Mouse (Mus musculus): ENCODE results near the gene Cfap43. TPM values are rescaled to one million over a fixed set of nuclear protein-coding genes. Genes with fewer than 3 reads are reported as not detected.
"Not testable (repeated sequence)": the region's sequence is repeated elsewhere in the genome, so short reads cannot be mapped to it uniquely, and the experiment has no call there.

The Cfap43 gene
- polyA plus RNA-seq, 2 experiments from 2014 or later: 0.10 to 0.75 TPM

DNA sequence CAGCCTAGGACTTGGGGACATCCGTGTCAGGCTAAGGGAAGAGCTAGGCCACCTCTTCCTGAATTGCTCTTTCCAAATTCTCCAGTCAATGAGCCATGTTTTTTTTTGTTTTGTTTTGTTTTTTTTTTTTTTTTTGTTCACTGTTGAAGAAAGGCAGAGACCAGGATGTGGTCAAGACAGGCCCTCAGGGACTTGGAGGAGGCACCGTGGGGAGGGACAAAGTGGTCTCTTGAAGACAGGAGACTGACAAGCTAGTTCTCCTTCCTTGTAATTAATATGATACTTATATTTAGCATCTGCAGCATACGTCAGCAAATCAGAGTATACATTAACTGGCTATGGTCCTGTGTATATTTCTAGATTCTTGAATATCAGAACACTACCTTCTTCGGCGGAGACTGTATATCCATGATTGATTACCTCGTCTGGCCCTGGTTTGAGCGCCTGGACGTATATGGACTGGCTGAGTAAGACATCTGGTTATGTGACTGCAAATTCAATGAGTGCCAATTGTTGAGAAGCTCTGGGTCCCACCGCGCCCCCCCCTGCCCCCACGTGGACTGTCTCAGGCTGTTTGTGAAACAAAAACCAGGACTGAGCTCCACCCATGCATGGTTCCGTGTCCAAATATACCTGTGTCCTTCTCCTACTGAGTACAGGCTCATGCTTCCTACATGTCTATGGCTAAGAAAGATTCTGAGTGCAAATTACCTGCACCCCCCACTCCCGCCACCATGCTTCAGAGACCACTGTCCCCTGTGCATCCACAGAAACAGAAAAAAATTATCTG, 34.6 kb downstream of the Cfap43 start:
- no peak for ATAC-seq

DNA sequence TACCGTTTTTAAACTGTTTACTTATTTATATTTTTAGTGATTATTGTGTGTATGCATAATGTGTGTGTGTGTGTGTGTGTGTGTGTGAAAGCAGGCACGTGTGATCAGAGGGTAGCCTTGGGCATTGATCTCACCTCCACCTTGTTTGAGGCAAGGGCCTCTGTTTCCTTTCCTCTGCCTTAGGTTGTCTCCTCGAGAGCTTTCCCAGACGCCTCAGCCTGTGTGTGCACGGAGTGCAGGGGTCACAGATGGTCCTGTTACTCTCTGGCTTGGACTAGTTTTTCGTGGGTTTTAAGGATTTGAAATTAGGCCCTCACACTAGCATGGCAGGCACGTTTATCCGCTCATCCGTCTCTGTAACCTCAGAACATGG, 36.2 kb downstream of the Cfap43 start:
- ATAC-seq: no peak

DNA sequence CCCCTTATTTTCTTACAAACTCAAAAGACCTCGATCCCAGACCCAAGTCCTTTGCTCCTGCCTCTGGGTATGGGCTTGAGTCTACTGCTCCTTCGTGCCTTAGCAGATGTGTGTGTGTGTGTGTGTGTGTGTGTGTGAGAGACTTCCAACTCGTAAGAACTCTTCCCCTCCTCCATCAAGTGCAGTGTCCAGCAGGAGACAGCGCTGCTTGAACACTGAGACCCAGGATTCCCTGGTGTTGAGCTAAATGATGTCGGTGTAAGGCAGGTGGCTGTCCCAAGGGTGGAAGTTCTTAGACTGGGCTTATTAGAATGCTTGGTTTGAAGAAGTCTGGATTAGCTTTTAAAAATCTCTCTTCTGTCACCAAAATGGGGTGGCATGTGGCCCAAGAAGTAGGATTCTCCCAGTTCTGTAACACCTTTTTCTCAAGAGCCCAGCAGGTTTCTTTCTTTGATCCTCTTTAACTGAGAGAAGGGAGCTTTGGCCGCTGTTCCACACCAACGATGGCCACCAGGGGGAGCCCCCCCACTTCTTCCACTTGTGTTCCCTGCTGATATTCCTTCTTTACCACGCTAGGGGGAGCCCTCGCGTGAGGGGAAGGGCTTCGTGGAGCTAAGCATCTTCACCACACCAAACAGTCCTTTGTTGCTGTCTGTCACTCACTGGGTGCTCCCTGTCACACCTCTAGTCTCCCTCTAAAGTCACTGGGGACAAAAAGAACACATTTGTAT, 36.8 kb downstream of the Cfap43 start:
- peak; percentile 83 for ATAC-seq

DNA sequence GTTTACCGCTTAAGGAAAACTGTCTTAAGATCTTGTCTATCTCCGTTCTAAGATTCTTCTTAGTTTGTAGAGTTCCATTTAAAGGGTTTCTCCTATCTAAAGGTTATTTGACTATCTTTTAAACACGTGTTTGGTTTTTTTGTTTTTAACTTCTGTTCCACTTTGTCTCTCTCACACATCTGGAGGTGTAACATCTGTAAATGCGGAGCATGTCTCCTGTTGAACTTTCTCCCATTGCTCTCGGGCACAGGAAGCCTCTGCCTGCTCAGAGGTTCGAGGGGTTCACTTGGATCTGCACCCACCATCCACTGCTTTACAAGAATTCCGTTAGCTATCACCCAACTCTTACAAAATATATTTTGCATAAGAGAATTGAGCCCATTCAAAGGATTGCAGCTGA, 37.5 kb downstream of the Cfap43 start:
- no peak for ATAC-seq

DNA sequence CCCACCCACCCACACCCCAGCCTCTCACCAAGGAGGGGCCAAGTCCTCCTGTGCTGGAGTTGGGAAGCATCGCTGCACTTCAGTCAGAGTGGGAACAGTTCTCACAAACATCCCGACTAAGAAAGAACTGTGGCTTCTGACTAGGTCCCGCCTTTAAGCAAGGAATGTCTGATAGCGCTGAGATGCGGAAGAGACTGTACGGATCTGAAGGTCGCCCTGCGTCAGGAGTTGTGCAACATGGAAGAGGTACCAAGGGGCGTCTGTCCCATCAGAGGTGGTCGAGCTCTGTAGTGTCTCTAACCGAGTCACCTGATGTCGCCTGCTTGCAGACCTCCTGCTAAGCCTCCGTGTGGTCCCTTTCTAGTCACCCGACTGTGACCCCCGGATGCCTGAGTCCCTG, 42.8 kb downstream of the Cfap43 start:
- ATAC-seq: no peak

DNA sequence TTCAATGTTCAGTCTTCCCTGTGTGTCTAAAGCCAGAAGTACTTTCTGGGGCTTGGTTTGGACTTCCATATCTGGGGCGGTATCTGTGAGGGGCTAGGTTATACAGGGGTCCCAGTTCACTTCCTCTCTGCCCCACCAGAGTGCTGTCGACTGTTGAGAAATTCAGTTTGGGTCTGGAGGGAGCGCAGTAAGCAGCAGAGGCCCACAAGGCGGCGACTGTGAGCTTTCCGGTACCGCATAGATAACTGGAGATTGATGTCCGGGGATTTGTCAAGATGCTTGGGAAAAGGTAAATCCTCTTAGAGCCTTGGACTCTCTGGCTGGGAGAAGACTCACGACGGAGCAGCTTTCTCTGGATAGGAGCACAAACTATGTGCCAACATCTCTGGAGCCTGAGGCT, 47.6 kb downstream of the Cfap43 start:
- ATAC-seq: no peak

DNA sequence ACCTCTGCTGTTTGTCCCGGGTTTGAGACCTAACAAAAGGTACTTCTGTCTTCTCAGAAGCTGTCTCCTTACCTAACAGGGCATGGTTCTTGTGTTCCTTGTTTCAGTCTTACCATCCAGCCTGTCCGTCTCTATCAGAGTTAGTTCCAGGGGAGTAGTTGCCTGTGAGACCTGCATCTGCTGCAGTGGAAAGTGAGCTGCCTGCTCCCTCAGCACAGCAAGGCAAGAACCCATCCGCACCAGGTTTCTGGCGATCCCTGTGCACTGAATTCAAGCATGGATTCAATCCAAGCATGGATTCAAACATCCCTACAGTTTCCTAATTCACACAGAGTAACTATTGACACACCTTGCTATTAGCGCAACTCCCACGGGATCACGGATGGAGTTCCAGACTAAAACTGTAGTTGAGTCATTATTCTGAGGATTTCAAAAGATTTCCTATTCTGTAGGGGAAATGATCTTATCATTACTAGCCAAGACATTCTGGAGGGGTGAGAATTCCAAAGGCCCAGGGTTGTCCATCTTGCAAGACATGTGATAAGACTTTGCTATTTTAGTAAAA, 48.9 kb downstream of the Cfap43 start:
- ATAC-seq: no peak

DNA sequence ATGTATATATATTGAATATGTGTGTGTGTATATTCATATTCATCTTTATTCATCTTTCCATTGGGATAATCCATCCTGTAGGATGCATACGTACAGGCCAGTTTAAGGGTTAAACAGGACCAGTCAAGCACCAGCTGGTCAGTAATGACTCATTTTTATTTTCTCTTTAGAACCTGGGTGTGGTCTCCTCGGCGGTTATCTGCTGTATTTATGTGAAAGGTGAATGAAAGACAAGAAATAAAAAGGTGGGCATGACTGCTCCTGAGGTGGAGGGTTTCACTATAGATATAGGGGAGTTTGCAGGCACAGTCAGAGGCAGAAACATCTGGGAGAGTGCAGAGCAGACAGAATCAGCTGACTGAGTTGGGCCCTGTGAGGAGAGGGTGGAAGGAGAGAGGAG, 49.6 kb downstream of the Cfap43 start:
- no peak for ATAC-seq

DNA sequence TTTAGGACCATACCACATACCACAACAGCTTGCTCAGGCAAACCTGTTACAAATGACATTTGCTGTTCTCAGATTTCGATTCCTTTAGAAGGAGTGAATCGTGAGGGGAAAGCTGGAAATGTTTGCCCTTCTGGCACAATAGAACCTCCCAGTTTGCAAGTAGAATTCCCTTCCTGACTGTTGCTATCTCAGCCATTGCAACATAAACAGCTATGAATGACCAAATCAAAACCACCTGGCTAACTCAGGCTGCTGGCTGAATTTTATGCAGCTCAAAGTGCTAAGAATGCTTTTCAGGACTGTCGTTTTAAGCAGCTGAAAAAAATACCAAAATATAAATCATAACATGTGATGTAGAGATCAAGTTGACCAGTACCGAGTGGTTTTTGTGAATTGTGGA, 50.1 kb downstream of the Cfap43 start:
- no peak for ATAC-seq

DNA sequence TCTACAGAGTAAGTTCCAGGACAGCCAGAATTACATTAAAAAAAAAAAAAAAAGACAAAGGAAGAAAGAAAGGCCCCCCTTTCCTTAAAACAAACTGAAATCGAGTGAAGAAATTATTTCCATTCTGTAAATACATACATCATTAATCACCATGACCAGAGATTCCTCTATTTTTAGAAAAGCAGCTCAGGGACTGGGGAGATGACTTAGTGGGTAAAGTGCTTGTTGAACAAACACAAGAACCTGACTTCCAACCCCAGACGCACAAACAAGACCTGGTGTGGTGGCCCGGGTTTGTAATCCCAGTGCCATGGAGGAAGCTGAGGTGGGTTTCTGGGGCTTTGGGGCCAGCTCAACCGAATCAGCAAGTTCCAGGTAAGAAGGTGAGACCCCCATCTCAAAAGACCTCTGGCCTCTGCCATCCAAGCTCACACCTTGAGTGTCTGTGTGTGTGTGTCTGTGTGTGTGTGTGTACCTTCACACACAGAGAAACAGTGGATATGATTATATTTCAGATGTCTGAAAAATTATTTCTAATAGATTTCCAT, 51.4 kb downstream of the Cfap43 start:
- ATAC-seq: no peak

DNA sequence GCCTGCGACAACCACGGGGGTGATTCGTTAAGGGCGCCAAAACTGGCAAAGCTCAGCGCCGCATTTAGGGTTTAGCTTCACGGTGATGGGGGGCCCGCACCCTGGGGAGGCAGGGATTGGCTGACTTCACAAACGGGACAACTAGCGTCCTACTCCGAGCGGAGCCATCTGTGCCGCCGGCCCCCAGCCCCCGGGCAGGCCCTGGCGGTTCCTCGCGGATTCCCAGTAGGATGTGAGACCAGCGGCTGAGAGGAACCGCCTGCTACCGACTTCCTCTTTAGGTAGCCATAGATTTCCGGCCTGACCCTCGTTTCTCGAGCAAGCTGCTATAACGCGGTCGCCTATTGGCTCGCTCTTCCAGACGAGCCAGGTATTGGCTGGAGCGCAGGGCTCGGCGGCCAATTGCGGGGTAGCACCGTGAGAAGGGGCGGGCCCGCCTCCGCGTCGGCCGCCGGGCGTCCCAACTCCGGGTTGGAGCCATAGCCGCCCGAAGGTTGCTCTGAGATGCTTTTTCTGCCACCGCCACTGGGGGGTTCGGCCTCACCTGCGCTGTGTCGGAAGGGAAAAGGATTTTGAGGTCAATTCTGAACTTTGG, 53.6 kb downstream of the Cfap43 start, which contains the start of gene Gsto2:
Gsto2 (plus strand) TSS at position 182 of the 595 bp plus-strand sequence.
- ATAC-seq: peak; percentile 99

DNA sequence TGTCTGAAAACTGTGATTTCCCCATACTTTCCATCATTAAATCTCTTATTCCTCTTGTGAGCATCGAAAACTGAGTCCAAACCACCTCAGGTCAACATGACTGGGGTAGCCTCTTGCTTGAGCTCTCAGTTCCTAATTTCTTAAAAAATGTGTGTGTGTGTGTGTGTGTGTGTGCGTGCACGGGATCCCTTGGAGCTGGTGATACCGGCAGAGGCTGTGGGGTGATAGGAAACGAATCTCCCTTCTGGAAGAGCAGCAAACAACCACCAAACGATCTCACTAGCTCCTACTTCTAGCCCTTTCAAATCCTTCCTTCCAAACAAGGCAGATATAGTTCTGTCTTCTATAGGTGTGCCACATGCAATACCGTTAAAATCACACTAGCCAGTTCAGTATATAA, 54.4 kb downstream of the Cfap43 start:
- ATAC-seq: no peak

DNA sequence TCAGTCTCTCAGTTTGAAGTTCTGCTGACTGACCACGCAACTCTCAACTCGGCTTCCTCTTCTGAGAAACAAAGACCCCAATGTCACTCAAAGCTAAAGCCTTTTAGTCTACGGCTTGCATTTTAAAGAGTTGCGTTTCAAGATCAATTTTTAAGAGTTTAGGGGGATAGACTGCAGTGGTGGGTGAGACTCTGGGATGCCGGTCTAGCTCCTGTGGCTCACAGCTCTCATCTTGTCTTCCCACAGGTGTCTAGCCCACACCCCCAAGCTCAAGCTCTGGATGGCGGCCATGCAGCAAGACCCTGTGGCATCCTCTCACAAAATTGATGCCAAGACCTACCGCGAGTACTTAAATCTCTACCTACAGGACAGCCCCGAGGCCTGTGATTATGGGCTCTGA, 55.0 kb downstream of the Cfap43 start:
- no peak for ATAC-seq

DNA sequence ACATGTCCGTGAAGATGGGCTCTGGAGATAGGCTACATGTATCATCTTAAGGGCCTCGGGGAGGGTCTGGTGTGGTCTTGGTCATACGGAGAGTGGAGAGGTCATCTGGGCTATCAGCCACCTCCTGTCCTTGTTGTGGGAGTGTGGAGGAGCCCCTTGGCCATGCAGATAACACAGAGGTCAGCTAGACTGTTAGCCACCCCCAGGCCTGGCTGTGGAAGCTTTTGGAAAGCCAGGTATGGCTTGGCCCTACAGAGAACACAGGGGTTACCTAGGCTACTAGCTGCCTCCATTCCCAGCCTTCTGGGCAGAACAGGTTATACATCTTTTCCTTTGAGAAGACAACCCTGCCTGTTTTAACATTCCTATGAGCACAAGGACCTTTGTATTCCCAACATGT, 56.5 kb downstream of the Cfap43 start:
- no peak for ATAC-seq

DNA sequence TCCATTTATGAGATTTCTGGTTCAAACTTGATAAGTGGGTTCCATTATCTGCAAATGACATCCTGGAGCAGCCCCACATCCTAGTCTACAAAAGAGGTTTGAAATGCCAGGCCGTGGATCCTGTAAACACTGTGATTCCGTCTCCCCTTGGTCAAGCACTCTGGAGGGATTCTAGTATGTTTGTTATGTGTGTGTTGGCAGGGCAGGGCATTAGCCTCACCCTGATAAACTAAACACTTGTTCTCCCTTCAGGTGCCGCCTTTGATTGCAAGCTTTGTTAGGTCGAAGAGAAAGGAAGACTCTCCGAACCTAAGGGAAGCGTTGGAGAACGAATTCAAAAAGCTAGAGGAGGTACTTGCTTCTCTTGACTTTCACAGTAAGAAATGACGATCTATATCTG, 59.9 kb downstream of the Cfap43 start:
- ATAC-seq: no peak

DNA sequence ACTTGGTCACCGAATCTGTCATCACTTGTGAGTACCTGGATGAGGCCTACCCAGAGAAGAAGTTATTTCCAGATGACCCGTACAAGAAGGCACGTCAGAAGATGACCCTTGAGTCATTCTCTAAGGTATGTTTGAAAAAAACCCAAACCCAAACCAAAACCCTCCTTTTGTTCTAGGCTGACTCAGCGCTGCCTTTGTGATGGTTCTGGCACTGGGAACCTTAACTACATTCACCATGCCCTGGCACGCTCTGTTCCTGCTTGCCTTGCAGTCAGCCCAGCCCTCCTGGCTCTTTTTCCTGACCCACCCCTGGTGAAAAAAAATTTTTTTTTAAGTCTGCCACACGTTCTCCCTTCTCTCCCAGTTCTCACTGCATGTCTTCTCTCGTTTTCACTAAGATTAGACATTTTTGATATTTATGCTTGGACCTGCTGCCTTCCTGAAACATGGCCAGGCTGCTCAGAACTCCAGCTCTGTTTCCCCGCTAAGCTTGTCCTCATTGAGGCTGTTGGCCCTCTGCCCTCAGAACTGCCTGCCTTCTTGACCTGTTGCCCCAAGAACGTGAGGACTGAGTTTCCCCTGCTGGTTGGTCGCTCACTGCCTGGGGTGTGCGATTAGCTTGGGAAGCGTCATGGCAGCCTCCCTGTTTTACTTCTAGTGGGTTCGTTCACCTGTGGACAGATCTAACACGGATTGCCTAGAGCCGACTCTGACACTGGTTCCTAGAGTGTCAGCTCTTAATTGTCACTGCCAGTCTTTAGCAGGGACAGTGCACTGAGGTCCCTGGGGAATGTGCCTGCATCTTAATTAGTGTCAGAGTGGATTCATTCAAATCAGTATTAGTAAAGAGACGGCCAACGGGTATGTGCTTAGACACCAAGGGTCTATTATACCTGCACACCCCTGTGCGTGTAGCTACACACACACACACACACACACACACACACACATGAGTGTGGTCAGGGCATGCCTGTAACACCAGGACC, 60.8 kb downstream of the Cfap43 start:
- ATAC-seq: no peak

DNA sequence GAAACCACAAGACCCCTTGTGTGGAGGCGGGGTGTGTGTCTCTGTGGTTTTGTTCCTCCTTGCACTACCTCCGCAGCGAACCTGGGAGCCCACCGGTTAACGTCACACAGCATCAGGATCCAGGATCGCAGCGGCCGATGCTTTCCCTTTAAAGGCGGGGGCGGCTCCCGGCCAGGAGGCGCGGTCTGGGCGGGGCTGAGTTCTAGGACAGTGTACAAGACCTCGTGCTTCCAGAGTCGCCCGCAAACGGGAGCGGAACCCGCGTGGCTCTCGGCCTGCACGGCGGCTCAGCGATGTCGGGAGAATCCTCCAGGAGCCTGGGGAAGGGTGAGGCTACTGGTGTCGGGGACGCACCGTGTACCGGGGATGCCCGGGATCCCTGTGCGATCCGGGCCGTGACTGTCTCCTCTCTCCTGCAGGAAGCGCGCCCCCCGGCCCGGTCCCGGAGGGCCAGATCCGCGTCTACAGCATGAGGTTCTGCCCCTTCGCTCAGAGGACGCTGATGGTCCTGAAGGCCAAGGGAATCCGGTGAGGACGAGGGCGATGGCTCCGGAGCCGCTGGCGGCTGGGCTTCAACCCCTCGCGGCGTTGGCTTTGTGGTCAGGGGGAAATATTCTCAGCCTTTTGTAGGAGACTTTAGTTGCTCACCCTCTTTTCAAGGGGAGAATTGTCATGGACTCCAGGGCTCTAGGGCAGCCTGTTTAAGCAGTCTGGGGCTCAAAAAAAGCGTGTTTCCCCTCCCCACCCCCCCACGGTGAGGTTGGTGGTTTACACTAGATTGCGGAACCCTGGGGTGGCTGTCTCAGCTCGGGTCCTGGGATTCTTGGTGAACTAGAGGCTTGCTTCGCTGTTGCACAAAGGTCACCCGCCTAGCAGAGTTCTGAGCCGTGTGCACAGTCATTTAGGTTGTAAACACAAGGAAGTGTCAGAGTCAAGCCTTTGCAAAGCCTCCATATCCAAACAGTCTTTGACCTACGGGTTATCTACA, 64.0 kb downstream of the Cfap43 start, which contains the start of gene Gsto1:
Gsto1 (plus strand) TSS at position 175 of the 988 bp plus-strand sequence.
- ATAC-seq: peak; percentile 85

DNA sequence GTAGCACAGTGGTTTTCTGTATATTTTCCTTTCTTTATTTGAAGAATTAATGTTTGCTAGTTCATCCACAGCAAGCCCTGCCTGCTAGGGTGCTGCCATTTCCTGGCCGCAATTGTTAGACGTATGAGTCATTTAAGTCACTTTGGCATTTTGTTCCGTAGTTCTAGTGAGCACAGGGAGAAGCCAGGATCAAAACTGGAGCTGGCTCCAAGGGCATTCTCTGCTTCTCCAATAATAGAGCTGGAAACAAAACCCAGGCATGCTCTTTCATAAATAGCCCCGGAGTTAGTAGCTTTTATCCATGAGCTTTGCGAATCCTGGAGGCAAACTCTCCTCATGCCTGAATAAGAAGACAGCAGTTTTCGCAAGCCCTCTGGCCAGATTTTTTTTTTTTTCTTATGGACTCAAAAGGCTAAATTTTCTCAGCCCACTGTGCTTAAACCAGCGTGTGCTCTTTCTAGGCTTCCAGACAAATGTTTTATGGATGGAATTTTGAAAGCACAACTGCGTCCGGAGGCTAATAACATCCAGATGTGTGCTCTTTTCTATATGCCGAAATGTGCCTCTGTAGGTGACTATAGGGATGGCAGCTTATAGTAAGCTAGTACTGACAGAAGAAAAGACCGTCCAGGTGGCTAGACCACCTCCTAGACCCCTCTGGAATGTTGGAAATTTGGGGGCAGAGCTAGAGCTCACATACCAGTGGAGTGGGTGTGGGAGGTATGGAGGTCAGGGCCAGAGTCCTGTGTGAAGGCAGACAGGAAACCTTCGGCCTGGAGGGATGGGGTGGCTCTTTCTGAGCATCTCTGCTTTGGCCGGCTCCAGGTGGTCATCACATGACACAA, 64.9 kb downstream of the Cfap43 start:
- peak; percentile 44 for ATAC-seq

DNA sequence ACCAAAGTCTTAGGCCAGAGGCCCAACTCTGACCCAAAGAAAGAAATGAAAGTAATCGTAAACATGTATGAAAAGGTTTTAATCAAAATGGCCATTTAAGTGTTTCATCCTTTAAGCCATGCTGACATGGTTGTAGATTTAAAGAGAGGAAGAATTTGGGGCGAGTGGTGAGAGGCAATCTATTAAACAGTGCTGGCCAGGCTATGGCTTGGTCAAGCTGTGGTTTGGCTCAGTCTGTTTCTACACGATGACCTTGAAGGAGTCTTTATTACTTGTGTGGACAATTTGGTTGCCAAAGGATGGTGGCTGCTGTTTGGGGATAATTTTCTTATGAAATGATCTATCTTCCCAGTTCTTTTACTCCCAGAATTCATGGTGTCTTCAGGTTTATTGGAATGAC, 66.0 kb downstream of the Cfap43 start:
- no peak for ATAC-seq

DNA sequence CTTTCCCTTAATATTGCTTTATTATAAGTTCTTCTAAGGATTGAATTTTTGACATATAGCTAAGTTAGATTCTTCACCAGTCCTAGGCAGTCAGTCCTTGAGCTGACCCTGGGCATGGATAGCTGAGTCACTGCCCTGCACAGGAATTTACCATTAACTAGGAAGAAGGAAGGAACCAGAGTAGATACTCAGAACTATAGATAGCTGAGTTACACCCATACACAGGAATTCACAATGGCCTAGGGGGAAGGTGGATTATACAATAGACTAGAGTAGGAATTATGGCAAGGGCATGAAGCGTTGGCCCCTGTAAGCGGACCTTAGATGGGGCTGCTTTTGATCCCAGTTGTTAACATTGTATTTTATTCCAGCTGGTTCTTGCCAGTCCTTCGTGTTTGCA, 67.0 kb downstream of the Cfap43 start:
- not testable (repeated sequence) for ATAC-seq
